Mouse (Mus musculus) B cell, adult 2 months (primary cell): ENCODE data around the gene Otulin.

Source experiments
- DNase-seq, 2 experiments: peaks; one replicate each; pipeline ENCODE4 v3.0.0; 2022

Otulin gene

GRCm38 (mm10) chr15:27656626-27657025 is 26.1 kb upstream of the Otulin start:
- DNase-seq, result no peak

- peak; percentile 45 to 48 for DNase-seq
Measured at GRCm38 (mm10) chr15:27655015-27655414, 24.5 kb upstream of the Otulin start.

GRCm38 (mm10) chr15:27647686-27648085 is 17.2 kb upstream of the Otulin start:
- DNase-seq, result no peak

GRCm38 (mm10) chr15:27646665-27647064 is 16.2 kb upstream of the Otulin start:
- DNase-seq, result no peak

- DNase-seq, result no peak
Measured at GRCm38 (mm10) chr15:27645250-27645649, 14.8 kb upstream of the Otulin start.

GRCm38 (mm10) chr15:27642895-27643294 is 12.4 kb upstream of the Otulin start:
- peak; percentile 66 to 71 for DNase-seq

GRCm38 (mm10) chr15:27641171-27641570 is 10.7 kb upstream of the Otulin start:
- peak; percentile 57 to 63 for DNase-seq

- DNase-seq, result no peak
Measured at GRCm38 (mm10) chr15:27633941-27634900, 3.7 kb upstream of the Otulin start.

GRCm38 (mm10) chr15:27629800-27630600 is 493 bp downstream of the Otulin start:
- peak; percentile 39 to 48 for DNase-seq

GRCm38 (mm10) chr15:27629046-27629445 is 1.4 kb downstream of the Otulin start:
- DNase-seq, result no peak

- DNase-seq, result peak; percentile 49 to 56
Measured at GRCm38 (mm10) chr15:27627794-27628193, 2.7 kb downstream of the Otulin start.

- DNase-seq, result no peak
Measured at GRCm38 (mm10) chr15:27626314-27626713, 4.2 kb downstream of the Otulin start.

- DNase-seq, result no peak
Measured at GRCm38 (mm10) chr15:27625890-27626255, 4.6 kb downstream of the Otulin start.

- DNase-seq, result peak; percentile 80 to 81
Measured at GRCm38 (mm10) chr15:27625014-27625889, 5.2 kb downstream of the Otulin start.

- no peak for DNase-seq
Measured at GRCm38 (mm10) chr15:27623286-27623685, 7.2 kb downstream of the Otulin start.

- peak in 1 of 2 experiments; percentile 33 for DNase-seq
Measured at GRCm38 (mm10) chr15:27620475-27621185, 9.9 kb downstream of the Otulin start.

GRCm38 (mm10) chr15:27619683-27620082 is 10.8 kb downstream of the Otulin start:
- DNase-seq, result no peak

- no peak for DNase-seq
Measured at GRCm38 (mm10) chr15:27618778-27619533, 11.5 kb downstream of the Otulin start.

GRCm38 (mm10) chr15:27617227-27617626 is 13.3 kb downstream of the Otulin start:
- no peak for DNase-seq

- no peak for DNase-seq
Measured at GRCm38 (mm10) chr15:27616159-27616558, 14.3 kb downstream of the Otulin start.

- no peak for DNase-seq
Measured at GRCm38 (mm10) chr15:27613255-27613654, 17.2 kb downstream of the Otulin start.
